Mouse (Mus musculus): Measurements from ENCODE around the gene Bpifb3.

The Bpifb3 gene

DNA sequence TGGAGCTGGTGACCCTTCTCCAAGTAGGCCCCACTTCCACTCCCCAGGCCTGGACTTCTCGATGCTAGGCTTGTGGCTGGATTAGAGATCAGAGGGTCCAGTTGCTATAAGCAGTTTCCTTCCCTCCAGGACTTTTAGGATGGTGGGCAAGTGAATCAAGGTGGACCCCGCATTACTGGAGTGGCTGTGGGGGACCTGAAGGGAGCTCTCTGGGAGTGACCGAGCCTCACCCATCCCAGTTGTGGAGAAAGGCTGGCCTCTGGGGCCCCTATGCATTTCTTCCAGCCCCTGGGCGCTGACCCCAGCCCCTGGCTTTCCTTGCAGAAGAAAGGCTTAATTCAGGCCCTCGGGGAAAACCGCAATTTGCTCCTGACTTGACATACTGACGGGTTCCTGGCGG lies at the start of gene Bpifb3:
Gene Bpifb3 (plus strand): TSS at position 301 of the 400 bp plus-strand sequence.
- no peak for DNase-seq (ENCODE audit: extremely low read depth, insufficient read length, low spot score)

DNA sequence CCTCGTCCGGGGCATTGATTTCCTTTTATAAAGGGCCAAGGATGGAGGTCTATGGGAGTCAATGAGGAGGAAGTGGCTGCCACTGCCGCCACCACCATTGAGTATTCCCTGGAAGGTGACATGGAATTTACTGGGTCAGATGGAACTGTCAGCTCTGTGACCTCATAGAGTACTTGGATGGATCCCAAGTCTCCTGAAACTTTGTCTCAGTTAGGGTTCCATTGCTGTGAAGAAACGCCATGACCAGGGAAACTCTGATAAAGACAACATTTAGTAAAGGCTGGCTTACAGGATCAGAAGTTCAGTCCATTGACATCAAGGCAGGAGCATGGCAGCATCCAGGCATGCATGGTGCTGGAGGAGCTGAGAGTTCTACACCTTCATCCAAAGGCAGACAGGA lies 47.0 kb upstream of the Bpifb3 start, which contains the start of gene Sun5:
Gene Sun5 (minus strand): TSS at position 101 of the 400 bp plus-strand sequence.
- DNase-seq (ENCODE audit: extremely low read depth, insufficient read length, low spot score), result no peak

DNA sequence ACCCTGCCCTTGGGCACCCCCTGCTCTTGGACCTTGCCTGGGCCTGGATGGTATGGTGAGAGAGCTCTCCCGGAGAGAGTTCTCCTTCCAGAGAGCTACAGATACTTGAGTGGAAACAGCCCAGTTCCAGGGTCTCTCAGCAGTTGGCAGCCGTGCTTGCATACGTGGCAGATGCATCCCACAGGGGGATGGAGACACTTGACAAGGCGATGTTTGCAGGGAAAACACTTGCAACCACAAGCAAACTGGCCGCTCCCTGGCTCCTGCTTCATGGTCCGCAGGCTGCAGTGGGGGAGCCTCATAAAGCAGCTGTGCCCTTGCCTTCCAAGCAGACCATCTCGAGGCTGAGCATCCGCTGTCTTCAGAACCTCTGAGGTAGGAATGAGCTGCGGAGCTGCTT lies 43.3 kb upstream of the Bpifb3 start, which contains the start of gene Bpifb2:
Gene Bpifb2 (plus strand): TSS at position 301 of the 400 bp plus-strand sequence.
- DNase-seq (ENCODE audit: extremely low read depth, insufficient read length, low spot score), result no peak

DNA sequence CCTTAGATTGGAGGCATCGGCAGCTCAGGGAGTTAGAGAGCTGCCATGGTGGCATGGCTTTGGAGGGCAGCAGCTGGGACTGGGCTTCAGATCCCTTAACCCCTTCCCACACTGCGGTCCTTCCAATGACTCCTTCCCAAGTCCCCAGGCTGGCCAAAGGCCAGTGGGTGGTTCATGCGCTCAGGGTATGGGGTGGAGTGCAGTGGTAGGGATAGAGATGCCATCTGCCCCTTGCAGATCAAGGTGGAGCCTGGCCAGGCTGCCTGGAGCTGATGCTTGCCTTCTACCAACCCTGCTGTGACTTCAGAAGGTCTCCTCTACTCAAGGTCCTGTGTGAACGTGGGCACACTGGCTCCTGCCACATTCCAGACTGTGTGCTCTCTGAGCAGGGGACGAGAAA lies 18.9 kb upstream of the Bpifb3 start:
- DNase-seq (ENCODE audit: extremely low read depth, insufficient read length, low spot score), result no peak

DNA sequence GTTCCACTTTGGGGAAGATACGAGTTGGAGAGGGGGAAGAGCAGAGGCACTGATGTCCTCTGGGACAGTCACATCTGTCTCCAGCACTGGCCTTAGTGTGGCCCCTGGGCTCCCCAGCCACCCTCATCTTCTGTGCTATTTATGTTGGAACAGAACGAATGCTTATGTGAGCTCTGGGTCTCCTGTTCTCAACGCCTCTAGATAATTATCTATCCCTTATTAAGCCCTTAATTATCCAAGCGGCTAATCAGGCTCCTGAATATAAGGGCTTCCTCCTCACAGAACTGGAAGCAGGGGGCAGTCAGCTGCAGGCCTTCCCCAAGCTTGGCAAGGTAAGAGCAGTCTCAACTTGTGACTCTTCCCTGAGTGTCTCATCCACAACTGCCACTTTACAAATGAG lies 17.9 kb upstream of the Bpifb3 start, which contains the start of gene Bpifb6:
Gene Bpifb6 (plus strand): TSS at position 301 of the 400 bp plus-strand sequence.
- no peak for DNase-seq (ENCODE audit: extremely low read depth, insufficient read length, low spot score)

DNA sequence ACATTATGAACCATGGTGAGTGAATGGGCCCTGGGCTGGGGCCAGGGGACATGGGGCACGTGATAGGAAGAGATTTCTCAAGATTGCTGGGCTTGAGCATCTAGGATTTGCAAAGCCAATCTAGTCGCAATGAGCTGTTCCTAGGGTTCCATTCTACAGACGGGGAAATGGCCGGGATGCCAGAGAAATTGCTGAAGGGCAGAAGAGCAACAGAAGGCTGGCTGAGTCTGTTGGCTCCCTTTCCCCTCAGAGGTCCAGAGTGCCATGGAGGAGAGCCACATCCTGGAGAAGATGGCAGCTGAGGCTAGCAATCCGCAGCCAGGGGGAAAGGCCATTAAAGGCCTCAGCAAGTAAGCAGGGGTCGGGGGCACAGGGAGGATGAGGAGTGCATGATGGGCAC lies 15.3 kb upstream of the Bpifb3 start:
- DNase-seq (ENCODE audit: extremely low read depth, insufficient read length, low spot score), result no peak

DNA sequence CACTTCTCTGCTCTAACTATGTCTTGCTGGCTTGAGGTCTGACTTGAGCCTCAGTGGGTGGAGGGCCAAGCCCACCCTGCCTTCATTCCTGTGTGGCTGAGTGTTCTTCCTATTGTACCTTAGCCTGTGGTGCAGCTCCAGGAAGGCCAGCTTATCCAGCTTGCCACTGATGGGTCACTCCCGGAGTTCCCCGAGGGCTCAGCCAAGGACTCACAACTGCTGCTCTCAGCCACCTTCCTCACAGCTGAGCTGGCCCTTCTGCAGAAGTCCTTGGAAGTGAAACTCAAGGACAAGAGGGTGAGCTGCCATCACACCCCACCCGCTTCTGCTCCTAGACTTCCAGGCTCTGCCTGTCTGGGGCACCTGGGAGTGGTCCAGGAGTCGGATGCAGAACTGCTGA lies 11.4 kb upstream of the Bpifb3 start:
- no peak for DNase-seq (ENCODE audit: extremely low read depth, insufficient read length, low spot score)

DNA sequence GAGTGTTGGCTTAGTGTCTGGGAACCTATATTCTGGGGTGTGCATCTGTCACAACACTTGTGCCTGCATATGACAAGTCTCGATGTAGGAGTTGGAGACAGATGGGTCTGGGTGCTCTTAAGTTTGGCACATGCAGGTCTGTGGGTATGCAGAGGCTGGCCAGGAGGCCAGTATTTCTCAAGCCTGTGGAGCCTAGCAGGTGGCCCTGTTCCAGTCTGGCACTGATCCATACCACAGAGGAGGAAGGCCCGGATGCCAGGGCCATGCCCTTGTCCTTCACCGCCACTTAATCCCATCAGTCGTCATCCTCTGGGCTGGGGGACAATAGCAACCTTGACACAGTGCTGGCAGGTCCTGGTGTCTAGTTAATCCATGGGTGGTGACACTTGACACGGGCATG lies 3.9 kb upstream of the Bpifb3 start:
- peak; percentile 73 for DNase-seq (ENCODE audit: extremely low read depth, insufficient read length, low spot score)

DNA sequence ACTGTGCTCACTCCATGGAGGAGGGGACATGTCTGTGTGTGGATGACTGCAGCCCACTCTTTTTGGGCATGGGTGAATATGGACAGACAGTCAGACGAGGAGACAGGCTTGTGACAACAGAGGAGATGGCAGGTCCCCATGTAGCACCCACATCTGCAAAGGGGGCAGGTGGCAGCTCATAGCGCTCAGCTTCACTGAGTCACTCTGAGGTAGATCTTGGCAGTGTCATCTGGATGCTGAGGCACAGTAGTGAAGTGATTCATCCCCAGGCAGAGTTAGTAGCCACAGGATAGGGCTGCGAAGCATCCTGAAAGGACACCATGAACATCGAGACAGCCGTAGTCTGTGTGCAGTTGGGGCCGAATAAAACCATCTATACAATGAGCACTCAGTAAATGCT lies 3.2 kb downstream of the Bpifb3 start:
- no peak for DNase-seq (ENCODE audit: extremely low read depth, insufficient read length, low spot score)

DNA sequence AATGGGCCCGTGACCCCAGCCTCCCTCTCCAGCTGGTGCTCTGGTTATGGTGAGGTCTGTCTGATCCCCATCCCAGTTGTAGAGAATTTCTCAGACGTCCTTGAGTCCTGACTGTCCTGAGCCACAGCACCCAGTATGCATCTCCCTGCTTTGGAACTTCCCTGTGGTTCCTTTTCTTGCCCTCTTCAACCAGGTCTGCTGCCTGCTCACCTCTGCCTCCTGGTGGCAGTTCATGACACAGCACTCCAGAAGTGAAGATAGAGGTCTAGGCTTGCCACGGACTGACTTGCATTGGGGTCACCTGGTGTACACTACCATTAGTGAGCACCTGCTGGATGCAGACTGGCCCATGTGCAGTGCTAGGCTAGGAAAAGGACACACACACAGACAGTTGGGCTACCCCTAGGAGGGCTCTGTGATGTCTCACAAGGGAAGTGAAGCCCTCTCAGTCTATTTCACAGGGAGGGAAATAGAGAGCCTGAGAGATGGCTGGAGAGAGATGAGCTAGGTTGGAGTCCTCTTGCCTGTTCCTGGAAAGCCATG lies 11.9 kb downstream of the Bpifb3 start:
- no peak for DNase-seq (ENCODE audit: extremely low read depth, insufficient read length, low spot score)

DNA sequence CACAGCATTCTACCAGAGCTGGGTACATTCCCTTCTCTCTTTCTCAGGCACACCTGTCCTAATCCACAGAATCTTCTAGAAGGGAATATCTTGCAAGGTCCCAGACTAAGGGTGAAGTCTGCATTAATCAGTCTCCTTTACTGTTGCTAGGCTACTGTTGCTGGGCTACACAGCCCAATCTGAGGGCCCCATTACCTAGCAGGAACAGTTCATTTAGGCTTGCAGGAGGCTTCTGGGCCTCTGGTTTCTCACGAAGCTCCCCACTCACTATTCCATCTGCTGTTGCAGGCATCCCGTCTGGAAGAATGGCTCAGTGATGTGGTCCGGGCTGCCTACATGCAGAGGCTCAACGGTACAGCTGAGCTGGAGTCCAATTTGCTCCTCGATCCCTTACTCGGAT lies 13.1 kb downstream of the Bpifb3 start:
- no peak for DNase-seq (ENCODE audit: extremely low read depth, insufficient read length, low spot score)

DNA sequence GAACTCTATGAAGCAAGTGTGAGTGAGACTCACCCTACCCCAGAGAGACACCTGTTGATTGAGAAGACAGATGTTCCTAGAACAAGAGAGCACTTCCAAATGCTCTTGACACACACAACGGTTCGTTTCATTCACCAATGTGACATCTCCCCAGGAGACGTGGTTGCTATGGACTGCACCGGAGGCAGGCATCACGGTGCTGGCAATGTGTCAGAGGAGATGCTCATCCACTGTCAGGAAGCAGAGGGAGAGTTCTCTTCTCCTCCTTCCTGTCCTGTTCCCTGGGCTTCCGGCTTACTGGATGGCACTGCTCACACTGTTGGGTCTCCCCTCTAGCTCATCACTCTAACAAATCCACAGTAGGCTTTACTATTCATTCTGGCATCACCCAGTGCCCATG lies 15.3 kb downstream of the Bpifb3 start:
- DNase-seq (ENCODE audit: extremely low read depth, insufficient read length, low spot score), result no peak

DNA sequence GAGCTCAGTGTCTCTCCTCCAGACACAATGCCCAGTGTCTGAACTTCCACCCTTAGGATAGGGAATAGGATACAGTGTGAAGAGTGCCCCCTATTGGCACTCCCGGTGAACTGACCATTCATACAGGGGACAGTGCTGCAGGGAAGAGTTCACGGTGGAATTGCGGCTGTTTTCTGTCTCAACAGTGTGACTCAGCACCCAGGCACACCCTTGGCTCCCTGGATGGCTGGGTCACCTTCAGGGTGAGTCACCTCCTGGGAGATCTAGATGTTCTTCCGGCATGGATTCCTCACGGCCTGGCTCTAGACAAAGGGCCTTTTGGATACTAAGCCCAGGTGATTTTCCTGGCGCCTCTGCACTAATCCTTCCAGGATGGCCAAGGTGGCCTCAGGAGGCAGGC lies 17.3 kb downstream of the Bpifb3 start:
- DNase-seq (ENCODE audit: extremely low read depth, insufficient read length, low spot score), result peak; percentile 75

DNA sequence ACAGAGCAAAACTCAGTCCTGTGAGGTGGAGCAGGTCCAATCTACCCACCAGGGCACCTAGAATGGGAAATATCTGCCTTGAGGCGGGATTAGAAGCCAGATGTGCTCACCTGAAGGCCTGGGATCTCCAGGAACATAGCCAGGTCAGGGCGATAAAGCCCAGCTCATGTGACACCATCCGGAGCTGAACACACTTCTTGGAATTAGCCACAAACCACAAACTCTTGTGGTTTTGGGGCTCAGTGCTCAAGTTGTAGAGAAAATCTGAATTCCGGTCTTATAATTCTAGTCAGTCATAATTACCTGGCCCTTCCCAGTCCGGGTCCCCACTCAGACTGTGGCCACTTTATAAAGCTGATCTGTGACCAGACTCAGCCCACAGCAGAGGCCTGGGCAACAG lies 19.8 kb downstream of the Bpifb3 start, which contains the start of gene Bpifb4:
Gene Bpifb4 (plus strand): TSS at position 370 of the 400 bp plus-strand sequence.
- DNase-seq (ENCODE audit: extremely low read depth, insufficient read length, low spot score), result peak; percentile 53

DNA sequence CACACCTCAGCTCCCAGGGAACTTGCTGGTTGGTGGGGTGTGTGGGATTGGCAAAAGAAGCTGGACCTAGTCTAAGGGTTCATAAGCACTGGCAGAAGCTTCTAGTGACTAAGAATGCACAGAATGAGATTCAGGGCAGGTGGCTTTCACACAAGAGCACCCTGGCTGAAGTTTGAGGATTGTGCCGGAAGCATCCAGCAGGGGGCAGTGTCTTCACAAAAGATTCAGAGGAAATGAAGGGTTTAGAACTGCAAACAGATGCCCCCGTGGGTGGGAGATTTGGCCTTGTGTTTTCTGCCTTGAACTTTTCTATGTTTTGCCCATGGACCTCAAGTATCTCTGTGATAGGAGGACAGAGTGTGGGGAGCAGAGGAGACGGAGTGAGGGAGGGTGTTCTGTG lies 25.5 kb downstream of the Bpifb3 start:
- no peak for DNase-seq (ENCODE audit: extremely low read depth, insufficient read length, low spot score)

DNA sequence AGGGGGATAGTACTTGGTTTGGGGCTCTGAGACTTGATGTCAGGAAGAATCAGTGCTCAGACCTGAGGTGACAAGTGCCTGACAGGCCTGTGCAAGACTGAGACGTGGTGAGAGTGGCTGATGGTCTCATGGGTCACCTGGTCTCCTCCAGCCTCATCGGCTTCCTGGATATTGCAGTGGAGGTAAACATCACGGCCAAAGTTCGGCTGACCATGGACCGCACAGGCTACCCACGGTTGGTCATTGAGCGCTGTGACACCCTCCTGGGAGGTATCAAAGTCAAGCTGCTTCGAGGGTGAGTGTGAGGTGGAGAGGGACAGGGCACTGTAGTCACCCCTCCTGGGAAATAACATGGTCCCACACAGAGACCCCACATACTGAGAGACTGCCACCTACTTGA lies 26.5 kb downstream of the Bpifb3 start:
- DNase-seq (ENCODE audit: extremely low read depth, insufficient read length, low spot score), result no peak

DNA sequence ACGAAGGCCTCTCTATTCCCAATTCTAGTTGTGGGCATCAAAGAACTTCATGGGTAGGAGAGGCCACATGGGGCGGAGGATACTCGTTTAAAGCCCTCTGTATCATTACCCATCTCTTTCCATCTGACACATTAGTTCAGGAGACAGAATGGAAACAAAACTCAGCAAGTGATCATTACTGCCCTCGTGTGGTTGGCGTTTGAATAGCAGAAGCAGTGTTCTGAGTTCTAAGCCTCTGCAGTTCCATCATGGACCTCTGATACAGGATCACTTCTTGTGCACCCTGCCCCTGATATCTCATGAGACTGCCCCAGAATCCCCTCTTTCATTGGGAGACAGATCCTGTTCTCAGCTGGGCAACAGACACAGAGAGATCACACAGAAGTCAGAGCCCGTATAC lies 34.9 kb downstream of the Bpifb3 start:
- no peak for DNase-seq (ENCODE audit: extremely low read depth, insufficient read length, low spot score)

DNA sequence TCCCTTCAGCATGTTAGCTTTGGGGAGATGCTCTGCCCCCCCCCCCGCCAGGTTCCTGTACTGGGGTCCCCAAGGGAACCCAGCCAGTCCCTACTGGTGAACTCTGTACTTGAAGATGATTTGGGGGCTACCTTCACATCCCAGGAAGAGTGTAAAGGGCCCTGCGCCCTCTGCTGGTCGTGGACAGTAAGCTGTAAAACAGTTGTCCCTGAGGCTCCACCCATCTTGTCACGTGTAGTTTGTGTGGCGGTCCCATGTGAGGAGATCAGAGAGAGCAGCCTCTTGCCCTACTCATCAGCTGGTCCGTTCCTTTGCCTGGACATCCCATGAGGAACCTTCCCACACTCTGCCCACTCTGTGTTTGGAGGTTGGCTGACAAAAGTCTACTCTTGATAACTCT lies 35.8 kb downstream of the Bpifb3 start:
- DNase-seq (ENCODE audit: extremely low read depth, insufficient read length, low spot score), result no peak

DNA sequence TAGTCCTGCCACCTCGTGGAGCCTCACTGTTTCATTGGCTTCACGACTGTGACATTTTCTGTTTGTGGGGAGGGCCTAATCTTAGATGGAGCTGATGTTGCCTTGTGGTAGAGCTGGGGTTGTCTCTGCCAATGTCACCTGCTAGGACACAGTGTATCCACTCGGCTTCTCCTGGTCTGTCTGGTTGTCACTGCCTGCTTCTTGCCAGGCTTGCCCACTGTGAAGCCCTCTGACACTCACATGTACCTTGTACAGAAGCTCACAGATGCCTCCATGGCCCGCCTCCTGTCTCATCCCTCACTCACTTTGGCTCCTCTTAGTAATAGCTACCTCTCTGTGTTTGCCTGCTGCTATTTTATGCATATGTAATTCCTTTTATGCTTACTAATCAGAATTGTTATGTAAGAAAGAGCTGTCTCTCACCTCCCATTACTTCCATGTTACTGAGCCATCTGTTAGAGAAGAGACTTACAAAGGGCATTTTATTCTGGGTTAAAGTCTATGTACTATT lies 44.8 kb downstream of the Bpifb3 start:
- DNase-seq (ENCODE audit: extremely low read depth, insufficient read length, low spot score), result no peak

DNA sequence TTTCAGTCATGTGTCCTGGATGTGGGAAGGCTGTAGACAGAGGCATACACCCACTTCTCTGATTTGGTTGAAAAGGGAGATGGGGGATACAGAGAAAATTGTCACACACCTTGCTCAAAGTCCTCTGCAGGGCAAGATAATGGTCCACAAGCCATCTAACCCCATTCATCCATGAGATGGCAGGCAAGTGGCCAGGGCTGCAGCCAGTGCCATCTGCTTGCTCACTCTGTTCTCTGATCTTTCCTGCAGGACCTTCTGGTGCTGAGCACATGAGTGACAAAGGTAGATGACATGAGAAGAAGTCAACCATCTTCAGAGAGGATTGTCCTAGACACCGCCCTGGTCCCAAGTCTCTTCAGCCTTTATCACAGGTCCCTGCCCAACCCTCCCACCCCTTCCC lies 45.3 kb downstream of the Bpifb3 start:
- DNase-seq (ENCODE audit: extremely low read depth, insufficient read length, low spot score), result no peak

DNA sequence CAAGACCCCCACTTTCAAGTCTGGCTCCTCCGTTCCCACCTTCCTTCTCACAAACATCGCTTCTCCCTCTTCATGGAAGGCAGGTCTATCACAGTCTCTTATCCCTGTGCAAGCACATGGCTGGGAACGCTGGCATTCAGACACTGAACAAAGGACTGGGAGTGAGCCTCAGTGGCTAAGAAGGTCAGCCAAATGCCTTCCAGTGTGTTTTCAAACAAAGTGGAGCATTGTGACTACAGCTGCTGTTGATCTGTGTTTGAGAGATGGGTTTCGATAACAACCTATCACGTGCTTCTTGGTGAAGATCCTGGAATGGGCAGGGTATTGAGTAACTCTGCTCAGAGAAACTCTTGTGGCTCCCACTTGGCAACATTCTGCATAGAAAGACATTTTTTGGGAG lies 52.2 kb downstream of the Bpifb3 start:
- DNase-seq (ENCODE audit: extremely low read depth, insufficient read length, low spot score), result no peak

DNA sequence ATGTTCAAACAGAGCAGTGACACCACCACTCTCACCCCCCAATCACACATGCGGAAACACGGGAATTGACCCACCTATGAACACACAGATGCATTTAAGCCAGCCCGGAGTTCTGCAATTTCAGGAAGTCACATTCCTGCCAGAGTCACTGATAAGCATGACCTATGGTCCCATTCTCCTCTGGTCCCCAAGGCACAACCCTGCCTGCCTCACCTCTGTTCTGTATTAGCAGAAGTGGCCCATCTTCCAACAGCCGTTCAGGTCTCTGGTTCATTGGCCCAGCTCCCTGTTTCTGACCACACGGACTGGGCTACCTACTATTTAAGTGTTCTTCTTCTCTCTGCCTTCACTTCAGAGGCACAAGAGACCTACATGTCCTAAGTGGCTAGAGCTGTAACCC lies 56.6 kb downstream of the Bpifb3 start, which contains the start of gene Bpifa6:
Gene Bpifa6 (plus strand): TSS at position 364 of the 400 bp plus-strand sequence.
- no peak for DNase-seq (ENCODE audit: extremely low read depth, insufficient read length, low spot score)
